Mouse (Mus musculus): ENCODE results near the gene Acsbg2. TPM values are rescaled to one million over a fixed set of nuclear protein-coding genes. Genes with fewer than 3 reads are reported as not detected.

Gene Acsbg2
- polyA plus RNA-seq, 1 experiment from 2014 or later = not detected

GRCm38 (mm10) chr17:56829171-56829570, 45.1 kb downstream of the Acsbg2 start:
- Histone ChIP-seq H3K27ac (replicated peaks; ENCODE audit: low read depth, low read length) (no peak overlapping the region), H3K9ac (replicated peaks; ENCODE audit: low read length) (no peak overlapping the region), H3K4me1 (ENCODE audit: control insufficient read depth, insufficient read depth, low read length) (peaks cover 11% of the 10 kb centered on the region; the same call in 1 of the 2 replicates), H3K4me3 (replicated peaks; ENCODE audit: low read depth, low read length) (peak overlapping the region; percentile 58; the same call in 1 of the 2 replicates), H3K27me3 (ENCODE audit: control insufficient read depth, insufficient read depth, low read length) (peaks cover 13% of the 10 kb centered on the region; the same call in 1 of the 2 replicates), H3K9me3 (ENCODE audit: control insufficient read depth, low read length) (no peaks in the 10 kb centered on the region), H3K4me2 (ENCODE audit: low read length) (peak overlapping the region; percentile 78), H3K36me3 (ENCODE audit: control insufficient read depth, insufficient read depth, low read length) (no peaks in the 10 kb centered on the region)
- 30% methylated on average over 11 of the region's 11 CpGs for WGBS
- ATAC-seq (ENCODE audit: low FRiP score, low TSS enrichment) = no peak
- DNase-seq = no peak

DNA sequence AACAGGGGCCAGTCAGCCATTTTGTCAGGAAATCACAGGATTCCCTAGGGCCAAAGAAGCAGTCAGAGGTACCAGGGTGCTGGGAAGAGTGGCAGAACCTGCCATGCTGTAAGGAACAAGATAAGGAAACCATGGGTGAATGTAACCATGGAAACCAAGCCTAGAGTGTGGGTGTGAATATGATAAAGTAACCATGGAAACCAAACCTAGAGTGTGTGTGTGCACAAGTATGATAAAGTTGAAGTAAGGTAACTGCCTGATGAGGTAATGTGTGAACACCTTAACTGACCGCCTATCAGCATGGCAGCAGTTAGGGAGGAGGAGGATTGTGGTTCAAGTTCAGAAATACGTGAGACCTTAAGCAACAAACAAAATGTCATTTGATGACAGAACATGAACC, 47.5 kb downstream of the Acsbg2 start:
- WGBS = 92% methylated on average over 2 of the region's 2 CpGs
- no peak for ATAC-seq (ENCODE audit: low FRiP score, low TSS enrichment)
- Histone ChIP-seq H3K4me1 (ENCODE audit: control insufficient read depth, insufficient read depth, low read length) (peaks cover 11% of the 10 kb centered on the region; the same call in 1 of the 2 replicates), H3K9ac (replicated peaks; ENCODE audit: low read length) (no peak overlapping the region), H3K27ac (replicated peaks; ENCODE audit: low read depth, low read length) (no peak overlapping the region), H3K27me3 (ENCODE audit: control insufficient read depth, insufficient read depth, low read length) (peaks cover 13% of the 10 kb centered on the region; the same call in 1 of the 2 replicates), H3K4me2 (ENCODE audit: low read length) (no peak overlapping the region), H3K4me3 (replicated peaks; ENCODE audit: low read depth, low read length) (no peak overlapping the region), H3K36me3 (ENCODE audit: control insufficient read depth, insufficient read depth, low read length) (no peaks in the 10 kb centered on the region), H3K9me3 (ENCODE audit: control insufficient read depth, low read length) (no peaks in the 10 kb centered on the region)
- DNase-seq = peak; percentile 44

DNA sequence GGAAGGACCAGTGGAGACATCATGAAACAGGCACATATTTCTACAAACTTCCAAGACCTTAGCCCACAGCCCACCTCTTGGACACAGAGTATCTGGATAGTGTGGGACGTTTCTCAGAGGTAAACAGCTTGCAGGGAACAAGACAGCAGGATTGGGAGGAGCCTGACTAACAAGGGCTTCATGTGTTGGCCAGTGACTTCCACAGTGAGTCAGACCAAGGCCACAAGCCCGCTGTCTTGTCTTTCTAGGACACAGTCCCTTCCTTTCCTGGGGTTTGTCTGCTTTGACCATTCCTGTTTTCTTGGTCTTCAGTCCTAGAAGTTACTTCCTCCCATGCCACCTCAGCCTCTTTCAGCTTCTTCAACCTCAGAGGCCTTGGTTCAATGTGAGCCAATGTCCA, 50.9 kb downstream of the Acsbg2 start:
- Histone ChIP-seq H3K4me2 (ENCODE audit: low read length) (no peak overlapping the region), H3K9me3 (ENCODE audit: control insufficient read depth, low read length) (no peaks in the 10 kb centered on the region), H3K9ac (replicated peaks; ENCODE audit: low read length) (no peak overlapping the region), H3K27ac (replicated peaks; ENCODE audit: low read depth, low read length) (no peak overlapping the region), H3K36me3 (ENCODE audit: control insufficient read depth, insufficient read depth, low read length) (no peaks in the 10 kb centered on the region), H3K4me3 (replicated peaks; ENCODE audit: low read depth, low read length) (no peak overlapping the region), H3K27me3 (ENCODE audit: control insufficient read depth, insufficient read depth, low read length) (no peaks in the 10 kb centered on the region), H3K4me1 (ENCODE audit: control insufficient read depth, insufficient read depth, low read length) (peaks cover 2% of the 10 kb centered on the region; the same call in 1 of the 2 replicates)
- DNase-seq = no peak
- ATAC-seq (ENCODE audit: low FRiP score, low TSS enrichment) = no peak
- 68% methylated on average over 2 of the region's 2 CpGs for WGBS

DNA sequence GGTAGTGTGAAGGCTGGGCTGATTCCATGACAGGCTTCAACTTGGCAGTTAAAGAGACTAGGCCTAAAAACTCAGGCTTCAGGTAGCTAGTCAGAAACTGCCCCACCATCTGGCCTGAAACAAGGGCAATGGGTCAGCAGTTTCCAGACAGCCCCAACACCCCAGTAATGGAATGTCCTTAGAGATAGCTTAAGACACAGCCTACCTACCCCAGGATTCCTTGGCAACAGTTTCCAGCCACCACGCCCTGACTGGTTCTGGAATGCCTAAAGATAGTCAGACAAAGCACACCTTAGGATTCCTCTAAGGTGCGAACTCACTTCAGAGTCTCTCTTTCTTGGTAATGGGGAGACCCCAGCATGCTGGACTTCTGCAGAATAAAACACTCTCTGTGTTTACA, 51.9 kb downstream of the Acsbg2 start:
- H3K9me3 ChIP-seq (ENCODE audit: control insufficient read depth, low read length) = no peaks in the 10 kb centered on the region
- H3K4me3 ChIP-seq (replicated peaks; ENCODE audit: low read depth, low read length) = no peak overlapping the region
- H3K4me1 ChIP-seq (ENCODE audit: control insufficient read depth, insufficient read depth, low read length) = peaks cover 2% of the 10 kb centered on the region; the same call in 1 of the 2 replicates
- H3K9ac ChIP-seq (replicated peaks; ENCODE audit: low read length) = no peak overlapping the region
- H3K27ac ChIP-seq (replicated peaks; ENCODE audit: low read depth, low read length) = no peak overlapping the region
- no peaks in the 10 kb centered on the region for H3K36me3 ChIP-seq (ENCODE audit: control insufficient read depth, insufficient read depth, low read length)
- no peaks in the 10 kb centered on the region for H3K27me3 ChIP-seq (ENCODE audit: control insufficient read depth, insufficient read depth, low read length)
- DNase-seq (no peak), ATAC-seq (ENCODE audit: low FRiP score, low TSS enrichment) (no peak)
- WGBS = 88% methylated on average over 2 of the region's 2 CpGs
- H3K4me2 ChIP-seq (ENCODE audit: low read length) = no peak overlapping the region

GRCm38 (mm10) chr17:56819694-56820111, 54.5 kb downstream of the Acsbg2 start:
- Histone ChIP-seq H3K4me3 (replicated peaks; ENCODE audit: low read depth, low read length) (no peak overlapping the region), H3K9me3 (ENCODE audit: control insufficient read depth, low read length) (no peaks in the 10 kb centered on the region), H3K27me3 (ENCODE audit: control insufficient read depth, insufficient read depth, low read length) (no peaks in the 10 kb centered on the region; the same call in 1 of the 2 replicates), H3K27ac (replicated peaks; ENCODE audit: low read depth, low read length) (0 out of 2 replicates have a peak overlapping the region, but pooled peaks have one; percentile 8), H3K9ac (replicated peaks; ENCODE audit: low read length) (no peak overlapping the region), H3K4me2 (ENCODE audit: low read length) (no peak overlapping the region), H3K4me1 (ENCODE audit: control insufficient read depth, insufficient read depth, low read length) (peaks cover 11% of the 10 kb centered on the region), H3K36me3 (ENCODE audit: control insufficient read depth, insufficient read depth, low read length) (no peaks in the 10 kb centered on the region)
- ATAC-seq (ENCODE audit: low FRiP score, low TSS enrichment) = no peak
- 72% methylated on average over 8 of the region's 8 CpGs for WGBS
- peak; percentile 24 for DNase-seq

DNA sequence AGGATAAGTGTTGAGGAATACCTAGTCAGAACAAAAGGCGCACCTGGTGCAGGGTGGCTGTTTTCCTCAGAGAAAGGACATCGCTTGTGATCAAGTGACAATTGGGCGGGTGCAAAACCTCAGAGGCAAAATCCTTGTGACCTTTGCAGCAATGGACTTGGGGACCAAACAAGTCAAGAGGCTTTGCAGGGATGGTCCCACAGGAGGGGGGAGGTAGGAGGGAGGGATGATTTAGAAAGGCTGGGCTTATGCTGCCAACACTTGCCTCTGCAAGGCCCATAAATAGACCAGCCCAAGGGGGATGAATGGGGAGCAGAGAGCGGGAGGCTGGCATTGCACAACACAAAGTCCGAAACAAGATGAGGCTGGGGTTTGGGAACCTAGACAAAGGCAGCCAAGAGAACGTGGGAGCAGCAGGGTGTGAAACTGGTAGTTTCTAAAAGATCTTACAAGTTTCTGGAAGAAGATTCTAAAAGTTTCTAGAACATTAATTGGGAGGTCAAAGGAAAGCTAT, 55.2 kb downstream of the Acsbg2 start:
- Histone ChIP-seq H3K4me3 (replicated peaks; ENCODE audit: low read depth, low read length) (no peak overlapping the region), H3K27me3 (ENCODE audit: control insufficient read depth, insufficient read depth, low read length) (no peaks in the 10 kb centered on the region; the same call in 1 of the 2 replicates), H3K4me2 (ENCODE audit: low read length) (no peak overlapping the region), H3K36me3 (ENCODE audit: control insufficient read depth, insufficient read depth, low read length) (no peaks in the 10 kb centered on the region), H3K27ac (replicated peaks; ENCODE audit: low read depth, low read length) (no peak overlapping the region), H3K9me3 (ENCODE audit: control insufficient read depth, low read length) (no peaks in the 10 kb centered on the region), H3K9ac (replicated peaks; ENCODE audit: low read length) (no peak overlapping the region), H3K4me1 (ENCODE audit: control insufficient read depth, insufficient read depth, low read length) (peaks cover 15% of the 10 kb centered on the region)
- no peak for ATAC-seq (ENCODE audit: low FRiP score, low TSS enrichment)
- 63% methylated on average over 6 of the region's 6 CpGs for WGBS
- no peak for DNase-seq

DNA sequence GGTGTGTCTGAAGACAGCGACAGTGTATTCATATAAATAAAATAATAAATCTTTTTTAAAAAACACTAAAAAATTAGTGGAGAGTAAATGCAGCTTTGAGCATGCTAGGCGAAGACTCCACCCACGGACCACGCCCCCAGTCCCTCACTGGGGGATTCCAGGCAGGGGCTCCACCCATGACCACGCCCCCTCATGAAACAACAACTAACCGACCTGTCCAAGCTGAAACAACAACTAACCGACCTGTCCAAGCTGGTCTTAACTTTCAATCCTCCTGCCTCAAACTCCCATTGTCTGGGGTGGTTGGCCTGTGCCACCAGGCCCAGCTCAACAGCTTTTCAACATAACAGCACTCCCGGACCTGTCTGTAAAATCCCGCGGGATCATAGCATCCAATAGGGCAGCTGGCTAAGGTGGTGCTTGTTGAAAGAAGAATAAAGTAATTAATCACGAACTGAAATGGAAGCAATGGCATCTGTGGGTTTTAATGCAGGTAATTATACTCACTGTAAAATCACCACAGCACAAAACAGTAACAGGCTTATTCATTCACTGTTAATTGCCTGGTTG, 56.1 kb downstream of the Acsbg2 start:
- Histone ChIP-seq H3K27ac (replicated peaks; ENCODE audit: low read depth, low read length) (no peak overlapping the region), H3K4me1 (ENCODE audit: control insufficient read depth, insufficient read depth, low read length) (peaks cover 25% of the 10 kb centered on the region), H3K9me3 (ENCODE audit: control insufficient read depth, low read length) (no peaks in the 10 kb centered on the region), H3K4me2 (ENCODE audit: low read length) (no peak overlapping the region), H3K27me3 (ENCODE audit: control insufficient read depth, insufficient read depth, low read length) (peaks cover 3% of the 10 kb centered on the region; the same call in 1 of the 2 replicates), H3K9ac (replicated peaks; ENCODE audit: low read length) (no peak overlapping the region), H3K36me3 (ENCODE audit: control insufficient read depth, insufficient read depth, low read length) (no peaks in the 10 kb centered on the region), H3K4me3 (replicated peaks; ENCODE audit: low read depth, low read length) (no peak overlapping the region)
- ATAC-seq (ENCODE audit: low FRiP score, low TSS enrichment) (no peak), DNase-seq (peak; percentile 18)
- WGBS = 47% methylated on average over 11 of the region's 11 CpGs

- H3K27ac ChIP-seq (replicated peaks; ENCODE audit: low read depth, low read length) = peak overlapping the region; percentile 85
- WGBS = 31% methylated on average over 3 of the region's 3 CpGs
- peak overlapping the region; percentile 43 for H3K4me2 ChIP-seq (ENCODE audit: low read length)
- no peaks in the 10 kb centered on the region for H3K36me3 ChIP-seq (ENCODE audit: control insufficient read depth, insufficient read depth, low read length)
- H3K27me3 ChIP-seq (ENCODE audit: control insufficient read depth, insufficient read depth, low read length) = peaks cover 6% of the 10 kb centered on the region; the same call in 1 of the 2 replicates
- peaks cover 41% of the 10 kb centered on the region for H3K4me1 ChIP-seq (ENCODE audit: control insufficient read depth, insufficient read depth, low read length)
- DNase-seq = peak; percentile 36
- ATAC-seq (ENCODE audit: low FRiP score, low TSS enrichment) = no peak
- no peak overlapping the region for H3K4me3 ChIP-seq (replicated peaks; ENCODE audit: low read depth, low read length)
- peak overlapping the region; percentile 32; the same call in 1 of the 2 replicates for H3K9ac ChIP-seq (replicated peaks; ENCODE audit: low read length)
- H3K9me3 ChIP-seq (ENCODE audit: control insufficient read depth, low read length) = no peaks in the 10 kb centered on the region
These were observed 59.2 kb downstream of the Acsbg2 start for GRCm38 (mm10) chr17:56815057-56815345.

Data from midbrain, embryonic 14.5 days (tissue).